Mouse (Mus musculus): ENCODE data around the gene Trit1. TPM values are rescaled to one million over a fixed set of nuclear protein-coding genes. Genes with fewer than 3 reads are reported as not detected.

Gene Trit1
- 2.1 and 2.8 TPM in 2 replicates for polyA plus RNA-seq (2012)

DNA sequence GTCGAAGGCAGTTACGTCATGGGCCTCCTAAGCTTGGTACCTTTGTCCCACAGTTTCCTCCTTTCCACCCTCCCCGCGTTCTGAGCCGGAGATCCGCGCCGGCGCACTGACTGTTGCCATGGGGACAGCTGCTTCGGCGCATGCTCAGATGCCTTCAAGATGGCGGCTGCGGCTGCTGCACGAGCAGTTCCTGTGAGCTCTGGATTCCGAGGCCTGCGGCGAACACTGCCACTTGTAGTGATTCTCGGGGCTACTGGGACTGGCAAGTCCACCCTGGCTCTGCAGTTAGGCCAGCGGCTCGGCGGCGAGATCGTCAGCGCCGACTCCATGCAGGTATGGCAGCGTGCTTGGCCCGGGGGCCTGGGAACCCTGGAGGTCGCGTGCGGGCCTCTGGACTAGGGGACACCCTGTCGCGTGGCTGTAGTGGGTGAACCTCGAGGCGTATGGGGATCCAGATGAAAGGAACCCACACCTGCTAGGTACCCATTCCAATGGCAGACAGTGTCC lies at the start of gene Trit1:
Trit1 (plus strand) TSS at position 147 of the 507 bp plus-strand sequence.
- TF ChIP-seq GATA1 (IDR thresholded peaks at IDR 0.05; ENCODE audit: low read length): no peak

GRCm38 (mm10) chr4:122968106-122968505 lies 48.3 kb upstream of the Trit1 start:
- TF ChIP-seq GATA1 (IDR thresholded peaks at IDR 0.05; ENCODE audit: low read length): no peak

DNA sequence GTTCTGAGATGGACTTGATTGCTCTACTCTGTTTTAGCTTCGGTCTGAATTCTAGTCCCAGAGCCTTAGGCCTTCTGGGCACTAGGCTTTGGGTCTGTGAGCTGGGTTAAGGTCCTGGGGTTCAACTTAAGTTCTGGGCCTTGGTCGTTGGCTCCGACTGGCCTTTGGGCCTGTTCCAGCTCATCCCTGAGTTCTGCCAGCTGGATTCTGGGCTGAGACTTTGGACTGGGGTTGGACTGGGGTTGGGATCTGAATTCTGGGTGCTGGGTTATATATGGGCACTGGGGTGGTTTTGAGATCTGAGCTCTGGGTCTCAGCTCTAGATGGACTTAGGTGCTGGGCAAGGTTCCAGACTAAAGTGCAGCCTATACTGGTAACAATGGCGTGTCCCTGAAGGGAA lies 45.2 kb upstream of the Trit1 start:
- TF ChIP-seq GATA1 (IDR thresholded peaks at IDR 0.05; ENCODE audit: low read length): no peak

DNA sequence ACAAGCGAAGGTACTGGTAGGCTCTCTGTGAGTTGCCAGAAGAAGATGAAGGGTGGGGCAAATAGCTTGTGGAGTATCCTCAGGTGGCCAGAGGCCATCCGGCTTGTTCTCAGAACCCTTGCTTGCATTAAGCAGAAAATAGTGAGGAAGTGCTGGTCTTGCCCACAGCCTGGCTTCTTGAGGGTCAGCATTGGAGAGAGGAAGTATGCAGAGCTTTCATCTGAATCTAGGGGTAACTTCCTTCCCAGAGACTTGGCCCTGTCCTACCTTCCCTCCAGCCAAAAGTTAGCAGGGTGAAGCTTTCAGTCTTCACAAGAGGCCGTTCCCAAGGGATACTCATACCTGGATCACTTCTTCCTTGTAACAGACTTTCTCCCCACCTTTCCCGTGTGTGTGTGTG lies 44.8 kb upstream of the Trit1 start:
- TF ChIP-seq GATA1 (IDR thresholded peaks at IDR 0.05; ENCODE audit: low read length): no peak

GRCm38 (mm10) chr4:122972056-122972455 lies 44.3 kb upstream of the Trit1 start:
- TF ChIP-seq GATA1 (IDR thresholded peaks at IDR 0.05; ENCODE audit: low read length): no peak

GRCm38 (mm10) chr4:122974976-122975520 lies 41.3 kb upstream of the Trit1 start:
- no peak for TF ChIP-seq GATA1 (IDR thresholded peaks at IDR 0.05; ENCODE audit: low read length)

DNA sequence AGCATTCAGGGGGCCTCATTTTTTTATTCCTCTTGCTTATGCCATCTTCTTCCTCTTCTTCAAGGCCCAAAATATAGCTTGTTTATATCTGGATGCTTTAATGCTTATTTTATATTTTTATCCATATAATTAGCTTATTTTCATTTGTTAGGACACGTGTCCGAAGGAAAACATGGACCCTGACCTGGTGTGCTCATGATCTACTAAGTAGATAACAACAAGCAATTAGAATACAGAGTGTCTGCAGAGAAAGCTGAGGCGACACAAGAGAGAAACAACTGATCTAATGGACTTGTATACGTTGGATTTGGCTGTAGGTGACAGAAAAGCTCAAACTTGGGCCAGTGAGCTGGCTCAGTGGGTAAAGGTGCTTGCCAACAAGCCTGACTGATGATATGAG lies 39.5 kb upstream of the Trit1 start:
- TF ChIP-seq GATA1 (IDR thresholded peaks at IDR 0.05; ENCODE audit: low read length): no peak

- no peak for TF ChIP-seq GATA1 (IDR thresholded peaks at IDR 0.05; ENCODE audit: low read length)
Observed at GRCm38 (mm10) chr4:122978850-122979249, 37.5 kb upstream of the Trit1 start.

DNA sequence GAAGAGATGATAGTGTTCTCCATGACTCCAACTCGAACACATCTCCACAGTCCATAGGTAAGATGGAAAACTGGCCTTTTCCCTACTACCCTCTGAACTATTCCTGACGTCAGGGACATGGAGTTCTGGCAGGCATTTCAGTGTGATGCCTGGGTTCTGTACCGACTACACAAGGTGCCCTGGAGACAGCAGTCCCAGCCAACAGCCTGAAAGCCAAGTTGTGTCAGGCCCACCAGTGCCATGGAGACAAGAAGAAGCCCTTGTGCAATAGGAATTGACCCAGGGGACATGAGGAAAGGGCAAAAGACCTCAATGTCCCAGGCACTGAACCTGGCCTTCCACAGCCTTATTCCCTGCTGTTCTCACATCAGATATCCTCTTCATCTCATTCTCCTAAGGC lies 36.6 kb upstream of the Trit1 start:
- no peak for TF ChIP-seq GATA1 (IDR thresholded peaks at IDR 0.05; ENCODE audit: low read length)

GRCm38 (mm10) chr4:122980684-122981083 lies 35.7 kb upstream of the Trit1 start:
- TF ChIP-seq GATA1 (IDR thresholded peaks at IDR 0.05; ENCODE audit: low read length): no peak

DNA sequence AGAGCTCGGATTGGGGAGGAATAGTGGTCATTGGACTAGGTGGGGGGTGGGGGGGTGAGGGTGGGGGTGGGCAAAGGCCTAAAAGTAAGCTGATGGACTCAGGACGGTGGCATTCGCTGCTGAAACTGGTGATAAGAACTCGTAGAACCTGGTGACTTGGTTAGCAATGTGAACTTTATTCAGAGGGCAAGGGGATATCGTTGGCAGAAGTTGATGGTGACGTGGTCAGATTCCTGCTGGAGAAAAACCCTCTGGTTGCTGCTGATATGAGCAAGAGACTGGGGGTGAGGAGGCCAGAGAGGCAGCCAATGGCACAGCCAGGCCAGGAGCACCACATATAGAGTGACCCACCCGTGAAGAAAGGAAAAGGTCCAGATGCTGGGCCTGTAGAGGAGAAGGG lies 35.2 kb upstream of the Trit1 start:
- TF ChIP-seq GATA1 (IDR thresholded peaks at IDR 0.05; ENCODE audit: low read length): no peak

GRCm38 (mm10) chr4:122981930-122982329 lies 34.5 kb upstream of the Trit1 start:
- TF ChIP-seq GATA1 (IDR thresholded peaks at IDR 0.05; ENCODE audit: low read length): no peak

DNA sequence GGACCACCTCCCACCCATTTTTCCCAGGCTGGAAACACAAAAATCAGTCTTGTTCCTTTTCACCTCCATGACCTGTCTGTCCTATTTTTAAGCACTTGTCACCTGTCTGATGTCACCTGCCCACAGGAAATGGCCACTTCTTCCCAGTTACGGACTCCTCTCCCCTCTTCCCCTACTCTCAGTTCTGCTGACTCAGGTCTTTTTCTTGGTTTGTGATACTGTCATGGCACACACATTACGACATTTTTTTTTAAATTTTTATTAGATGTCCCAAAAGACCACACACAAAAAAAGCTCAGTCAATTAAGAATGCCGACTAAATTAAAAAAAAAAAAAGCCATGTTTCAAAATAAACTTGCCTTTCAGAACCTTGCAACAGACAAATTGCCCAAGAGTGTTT lies 33.9 kb upstream of the Trit1 start:
- no peak for TF ChIP-seq GATA1 (IDR thresholded peaks at IDR 0.05; ENCODE audit: low read length)

DNA sequence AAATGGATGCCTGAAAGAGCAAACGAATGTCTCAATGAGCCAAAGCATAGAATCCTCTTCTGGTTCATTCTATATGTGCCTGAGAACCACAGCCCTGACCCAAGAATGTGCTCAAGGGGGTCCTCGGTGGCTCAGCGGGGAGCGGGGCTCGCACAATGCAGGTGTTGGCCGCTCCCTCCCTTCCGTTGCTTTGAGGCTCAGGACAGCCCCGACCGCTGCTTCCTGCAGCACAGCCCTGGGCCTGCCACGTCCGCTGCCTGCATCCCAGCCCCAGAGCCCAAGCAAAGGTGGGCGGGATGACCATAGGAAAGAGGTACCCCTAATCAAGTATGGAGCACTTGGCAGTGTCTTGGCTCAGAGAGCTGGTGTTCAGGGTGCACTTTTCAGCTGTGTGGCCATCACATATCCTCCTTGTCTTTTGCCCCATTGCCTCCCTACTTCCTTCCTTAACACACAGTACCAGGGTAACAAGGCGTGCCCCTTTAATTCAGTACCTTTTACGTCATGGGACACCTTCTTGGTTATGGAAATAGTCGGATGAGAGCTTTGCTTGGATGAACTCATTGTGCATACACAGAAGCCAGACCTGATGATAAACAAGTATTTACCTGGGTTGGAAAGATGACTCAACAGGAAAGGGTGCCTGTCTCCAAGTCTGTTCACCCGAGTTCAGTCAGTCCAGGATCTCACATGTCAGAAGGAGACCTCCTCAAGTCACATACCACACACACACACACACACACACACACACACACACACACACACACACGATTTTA lies 32.7 kb upstream of the Trit1 start:
- TF ChIP-seq GATA1 (IDR thresholded peaks at IDR 0.05; ENCODE audit: low read length): no peak

DNA sequence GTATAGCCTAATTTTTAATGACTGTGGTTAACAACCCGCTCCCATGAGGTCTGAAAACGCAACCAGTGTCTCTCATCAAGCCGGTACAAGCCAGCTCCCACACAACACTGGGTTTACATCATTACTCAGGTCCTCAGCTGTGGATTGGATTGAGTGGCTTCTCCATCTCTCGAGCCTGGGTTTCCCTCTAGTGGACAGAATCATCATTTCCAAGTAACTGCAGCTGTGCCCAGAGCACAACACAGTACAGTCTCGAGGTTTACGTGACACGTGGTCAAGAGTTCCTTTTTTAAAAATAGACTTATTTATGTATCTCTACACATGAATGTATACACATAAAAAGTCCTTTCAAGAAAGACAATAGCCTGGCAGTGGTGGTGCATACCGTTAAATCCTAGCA lies 31.3 kb upstream of the Trit1 start:
- no peak for TF ChIP-seq GATA1 (IDR thresholded peaks at IDR 0.05; ENCODE audit: low read length)

DNA sequence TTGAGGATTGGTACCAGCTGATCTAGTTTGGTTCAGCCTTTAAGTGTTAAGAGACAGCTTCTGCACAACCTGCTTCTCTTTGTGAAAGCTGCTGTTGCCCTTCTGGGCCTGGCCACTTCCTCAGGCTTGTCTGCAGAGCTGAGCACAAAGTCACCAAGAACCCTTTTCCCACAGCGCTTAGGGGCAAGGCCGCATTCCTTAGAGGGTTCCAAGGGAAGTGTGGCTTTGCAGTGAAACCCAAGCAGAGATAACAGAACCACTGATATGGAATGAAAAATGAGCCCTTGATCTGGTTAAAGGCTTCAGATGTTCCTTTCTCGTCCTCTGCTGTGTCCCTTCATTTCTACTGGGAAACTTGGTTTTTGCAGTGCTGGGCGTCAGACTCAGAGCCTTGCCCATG lies 29.0 kb upstream of the Trit1 start:
- TF ChIP-seq GATA1 (IDR thresholded peaks at IDR 0.05; ENCODE audit: low read length): no peak

- TF ChIP-seq GATA1 (IDR thresholded peaks at IDR 0.05; ENCODE audit: low read length): no peak
Observed at GRCm38 (mm10) chr4:122991177-122991576, 25.2 kb upstream of the Trit1 start.

Measured in G1E-ER4 (cell line).